Mouse (Mus musculus) lung, postnatal 0 days (tissue): ENCODE data around the gene Gng3.

ENCODE experiments used
- CTCF ChIP-seq: IDR thresholded peaks from 2 replicates; pipeline ENCODE4 v1.5.1; 2016; ENCODE audit warnings: antibody characterized with exemption, mild to moderate bottlenecking
- EP300 ChIP-seq: IDR thresholded peaks from 2 replicates; pipeline ENCODE4 v1.6.1; 2016; ENCODE audit warnings: antibody characterized with exemption, mild to moderate bottlenecking, control low read depth

GRCm38 (mm10) chr19:8838041-8838730 is 808 bp downstream of the Gng3 start:
- TF ChIP-seq CTCF (no peak), EP300 (no peak)
